Mouse (Mus musculus) left cerebral cortex, postnatal 36 days (tissue): ENCODE data around the gene Olfr462. TPM values are rescaled to one million over a fixed set of nuclear protein-coding genes. Genes with fewer than 3 reads are reported as not detected.

Source experiments
- DNase-seq, 2 experiments: peaks; one replicate each; pipeline ENCODE4 v3.0.0; 2021 to 2022; ENCODE audit warnings: low spot score in 2 of 2, mixed read lengths in 1 of 2
- intact Hi-C: fragments of 180-260 bp; cut with DNase I; formaldehyde crosslinking; loops from one replicate; pipeline ENCODE4 v1.15.1; 2025
- total RNA-seq, 2 experiments: library from RNA; stranded (reverse); gene quantifications; 2 replicates each; pipeline ENCODE4 v1.2.3; 2021

Olfr462 gene
- total RNA-seq, 2 experiments from 2014 or later, result not detected

DNA sequence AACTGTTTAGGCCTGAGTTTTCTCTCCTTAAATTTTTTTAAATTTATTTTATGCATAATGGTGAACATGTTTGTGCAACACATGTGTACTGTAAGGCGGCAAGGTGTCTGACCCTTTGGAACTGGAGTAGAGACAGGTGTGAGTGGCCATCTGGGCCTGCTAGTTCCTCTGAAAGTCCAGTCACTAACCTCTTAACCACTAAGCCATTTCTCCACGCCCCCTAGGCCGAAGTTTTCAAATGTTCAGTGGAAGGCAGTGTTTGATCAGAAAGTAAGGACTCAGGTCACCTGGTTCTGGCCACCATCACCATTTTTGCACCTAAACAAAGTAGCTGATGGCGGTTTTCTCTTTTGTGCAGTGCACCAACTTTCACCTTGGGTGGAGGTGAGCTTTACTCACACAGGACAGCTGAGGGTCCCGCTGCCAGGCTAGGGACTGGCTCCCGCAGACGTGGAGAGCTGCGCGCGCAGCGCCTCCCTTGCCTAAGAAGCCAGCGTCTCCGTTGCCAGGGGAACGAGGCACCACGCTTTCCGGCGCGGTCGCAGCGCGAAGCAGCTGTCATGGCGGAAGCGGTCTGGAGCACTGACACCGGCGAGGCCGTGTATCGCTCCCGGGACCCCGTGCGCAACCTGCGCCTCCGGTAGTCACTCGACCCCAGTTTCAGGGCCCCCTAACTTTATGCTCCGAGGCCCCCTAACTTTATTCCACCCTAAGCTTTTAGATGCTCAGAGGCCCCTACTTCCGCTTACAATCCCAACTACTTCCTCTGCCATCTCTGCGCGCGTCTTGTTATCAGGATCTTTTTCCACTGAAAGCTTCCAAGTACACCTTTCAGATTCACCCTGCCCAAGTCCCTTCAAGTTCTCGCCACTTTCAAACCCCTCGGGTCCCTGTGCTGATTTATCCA is 39.1 kb downstream of the Olfr462 start, which contains the start of gene Mks1:
Mks1 (plus strand) TSS at position 526 of the 907 bp plus-strand sequence.
- DNase-seq, result peak; percentile 93
- intact Hi-C loops, result no loop called here

DNA sequence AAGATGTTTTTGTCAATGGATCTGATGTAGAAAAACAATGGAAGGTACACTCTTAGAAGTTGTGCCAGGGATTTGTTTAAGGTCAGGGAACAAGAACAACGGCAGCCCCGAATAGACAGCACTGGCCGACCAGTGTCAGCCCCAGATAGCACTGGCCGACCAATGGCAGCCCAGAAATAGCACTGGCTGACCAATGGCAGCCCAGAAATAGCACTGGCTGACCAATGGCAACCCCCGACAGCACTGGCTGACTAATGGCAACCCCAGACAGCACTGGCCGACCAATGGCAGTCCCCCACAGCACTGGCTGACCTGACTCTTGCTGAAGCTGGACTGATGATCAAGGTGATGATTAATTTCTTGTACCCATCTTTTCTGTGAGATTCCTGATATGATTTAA is 44.2 kb downstream of the Olfr462 start:
- no peak for DNase-seq
- intact Hi-C loops, result no loop called here

DNA sequence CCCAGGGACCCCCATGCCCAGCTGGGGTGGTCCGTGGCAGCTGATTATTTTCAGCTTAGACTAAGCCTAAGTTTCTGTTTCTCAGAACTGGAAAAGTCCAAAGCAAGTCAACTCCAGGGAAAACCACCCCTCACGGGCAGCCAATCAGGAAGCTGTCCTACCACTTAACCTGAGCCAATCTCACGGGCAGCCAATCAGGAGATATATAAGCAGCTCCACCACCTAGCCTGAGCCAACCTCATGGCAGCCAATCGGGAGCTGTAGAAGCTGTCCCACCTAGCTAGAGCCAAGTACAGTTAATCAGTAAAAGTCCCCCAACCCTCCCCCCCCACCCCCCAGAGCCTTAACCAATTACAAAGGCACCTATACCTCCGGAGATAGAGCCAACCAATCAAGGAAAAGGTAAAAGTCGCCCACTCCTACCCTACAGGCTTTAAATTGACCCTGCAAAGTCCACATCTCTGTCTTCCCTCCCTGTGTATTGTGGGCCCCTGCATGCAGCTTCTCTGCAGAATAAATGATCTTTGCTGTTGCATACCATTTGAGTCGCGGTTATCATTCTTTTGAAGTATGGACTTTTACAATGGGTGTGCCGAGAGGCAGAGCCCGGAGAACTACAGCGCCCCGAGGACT is 45.0 kb downstream of the Olfr462 start:
- intact Hi-C loops, result no loop called here
- DNase-seq, result no peak

DNA sequence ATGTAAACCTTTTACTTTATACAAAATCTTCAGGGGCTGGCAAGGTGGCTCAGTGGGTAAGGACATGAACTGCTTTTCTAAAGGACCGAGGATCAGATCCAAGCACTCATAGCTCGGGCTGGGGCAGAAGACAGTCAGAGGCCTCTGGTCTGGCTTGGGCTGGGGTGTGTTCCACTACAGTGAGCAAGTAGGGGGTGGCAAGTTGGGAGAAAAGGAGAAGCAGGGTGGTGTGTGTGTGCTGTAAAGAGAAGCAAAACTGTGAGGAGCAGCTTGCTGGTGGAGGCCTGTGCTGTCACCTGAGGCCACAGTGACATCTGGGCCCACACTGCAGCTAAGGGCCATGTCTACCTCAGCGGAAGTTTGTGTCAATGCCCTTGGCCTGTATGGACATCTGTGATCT is 50.6 kb downstream of the Olfr462 start:
- no peak for DNase-seq
- intact Hi-C loops, result no loop called here

DNA sequence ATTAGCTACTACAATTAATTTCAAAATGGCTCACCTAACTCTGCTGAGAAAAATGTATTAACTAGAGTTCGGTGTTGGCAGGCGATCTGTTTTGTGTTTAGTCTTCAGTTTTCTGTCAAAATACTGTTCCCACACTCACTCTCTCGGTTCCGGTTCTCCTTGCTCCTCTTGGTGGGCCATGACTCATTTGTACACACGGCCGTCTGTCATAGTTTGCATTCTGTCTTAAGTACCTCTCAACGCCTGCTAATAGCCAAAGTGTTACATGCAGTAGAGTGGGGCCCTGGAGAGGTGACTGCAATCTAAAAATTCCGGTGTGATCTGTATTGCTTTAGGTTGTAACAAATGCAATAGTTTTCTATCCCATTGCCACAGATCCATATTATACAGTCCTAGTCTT is 51.4 kb downstream of the Olfr462 start:
- intact Hi-C loops, result no loop called here

More for the DNA sequence above, 51.4 kb downstream of the Olfr462 start:
- DNase-seq, result no peak

Other genes starting within 250 kb of the Olfr462 start
- gene Rnf43, start 229.5 kb downstream of the Olfr462 start, total RNA-seq, result 1 to 10 TPM; 2.8 to 2.9 TPM
- gene Supt4a, start 154.7 kb downstream of the Olfr462 start, total RNA-seq, result 10 to 100 TPM; 67.7 to 83.3 TPM
- 100 to 1,000 TPM; 158 to 214 TPM for gene Tspoap1, start 131.7 kb downstream of the Olfr462 start, total RNA-seq
- not detected for gene Mpo, start 98.7 kb downstream of the Olfr462 start, total RNA-seq
- gene Lpo, start 64.0 kb downstream of the Olfr462 start, total RNA-seq, result under 1 TPM; 0.29 to 0.39 TPM
- 1 to 10 TPM; 4.0 to 8.0 TPM for gene Mks1, start 39.1 kb downstream of the Olfr462 start, total RNA-seq
- under 1 TPM in 1 of 2 experiments, not detected in 1; 0.17 TPM for gene Epx, start 16.7 kb downstream of the Olfr462 start, total RNA-seq
- gene Olfr463, start 5.1 kb upstream of the Olfr462 start, total RNA-seq, result not detected
- gene Olfr464, start 28.7 kb upstream of the Olfr462 start, total RNA-seq, result 1 to 10 TPM; 2.7 to 4.5 TPM
- 100 to 1,000 TPM; 539 to 592 TPM for gene Dynll2, start 95.3 kb upstream of the Olfr462 start, total RNA-seq
- gene Srsf1, start 155.1 kb upstream of the Olfr462 start, total RNA-seq, result 100 to 1,000 TPM; 153 to 205 TPM
- 10 to 100 TPM; 24.4 to 26.2 TPM for gene Vezf1, start 176.0 kb upstream of the Olfr462 start, total RNA-seq
- 10 to 100 TPM; 23.9 to 31.7 TPM for gene Cuedc1, start 205.8 kb upstream of the Olfr462 start, total RNA-seq